Mouse (Mus musculus) urinary bladder, adult 2 months (tissue): ENCODE results near the gene Adgrb3. TPM values are rescaled to one million over a fixed set of nuclear protein-coding genes. Genes with fewer than 3 reads are reported as not detected.
"Not testable (repeated sequence)": the region's sequence is repeated elsewhere in the genome, so short reads cannot be mapped to it uniquely, and the experiment has no call there.

Source experiments
- DNase-seq: peaks from one replicate; pipeline ENCODE4 v3.0.0; 2022; ENCODE audit warnings: low spot score
- polyA plus RNA-seq: library from polyadenylated mRNA; depleted of rRNA; stranded (reverse); fragments of >200 nt; gene quantifications from 2 replicates; pipeline ENCODE4 v1.2.3, GENCODE M21; 2012

The Adgrb3 gene
- polyA plus RNA-seq, 1 experiment = 0.14 TPM

DNA sequence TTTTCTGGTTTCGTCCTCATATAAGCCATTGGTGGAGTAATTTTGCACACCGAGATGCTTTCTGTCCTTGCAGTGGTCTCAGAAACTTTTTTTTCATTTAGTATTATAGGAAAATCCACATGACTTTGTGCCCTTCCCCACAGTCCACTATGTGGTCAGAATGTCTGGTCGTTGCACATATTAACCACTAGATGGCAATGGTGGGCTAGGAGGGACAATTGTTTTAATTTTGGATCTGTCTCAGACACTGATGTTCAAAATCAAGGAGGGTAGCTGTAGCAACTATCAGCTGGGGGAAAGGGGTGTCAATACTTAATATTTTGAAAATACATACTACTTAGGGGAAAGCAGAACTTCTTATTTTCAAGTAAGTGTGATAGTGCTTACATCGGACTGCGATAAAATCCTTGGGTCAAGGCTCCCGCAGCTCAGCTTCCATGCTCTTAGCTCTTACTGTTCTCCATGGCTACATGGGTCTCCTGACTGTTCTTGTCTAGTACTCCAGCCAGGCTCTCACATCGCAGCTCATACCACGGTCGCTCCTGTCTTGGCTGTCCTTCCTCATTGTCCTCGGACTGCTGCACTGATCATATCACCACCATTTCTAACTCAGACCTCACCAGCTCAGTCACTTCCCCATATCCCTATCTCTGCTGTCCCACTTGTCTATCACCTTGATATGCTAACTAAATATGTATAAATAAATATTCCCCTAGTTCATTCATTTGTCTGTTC is 319.0 kb downstream of the Adgrb3 start:
- DNase-seq = no peak

- no peak for DNase-seq
These were observed 325.2 kb downstream of the Adgrb3 start for GRCm38 (mm10) chr1:25504313-25504712.

- no peak for DNase-seq
These were observed 326.0 kb downstream of the Adgrb3 start for GRCm38 (mm10) chr1:25503524-25503923.

GRCm38 (mm10) chr1:25495202-25495914 is 334.1 kb downstream of the Adgrb3 start:
- no peak for DNase-seq

GRCm38 (mm10) chr1:25491503-25491902 is 338.0 kb downstream of the Adgrb3 start:
- no peak for DNase-seq

DNA sequence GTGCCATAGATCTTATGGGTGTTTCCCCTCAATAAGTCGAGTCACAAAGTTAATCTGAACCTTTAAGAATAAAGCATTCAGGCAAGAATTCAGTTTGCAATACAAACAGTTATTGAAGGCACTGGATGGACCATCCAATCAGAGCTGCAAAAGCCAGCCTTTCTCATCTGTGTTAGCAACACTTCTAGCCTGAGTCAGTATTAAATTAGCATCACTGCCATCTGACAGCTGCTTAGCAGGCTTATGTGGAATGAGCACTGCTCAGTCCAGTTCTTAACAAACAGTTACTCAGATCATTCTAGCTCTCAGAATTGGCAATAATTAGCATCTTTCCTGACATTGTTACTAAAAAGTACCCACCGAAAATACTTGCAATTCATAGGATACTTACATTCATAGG is 339.3 kb downstream of the Adgrb3 start:
- no peak for DNase-seq

- DNase-seq = no peak
These were observed 353.8 kb downstream of the Adgrb3 start for GRCm38 (mm10) chr1:25475699-25476098.

DNA sequence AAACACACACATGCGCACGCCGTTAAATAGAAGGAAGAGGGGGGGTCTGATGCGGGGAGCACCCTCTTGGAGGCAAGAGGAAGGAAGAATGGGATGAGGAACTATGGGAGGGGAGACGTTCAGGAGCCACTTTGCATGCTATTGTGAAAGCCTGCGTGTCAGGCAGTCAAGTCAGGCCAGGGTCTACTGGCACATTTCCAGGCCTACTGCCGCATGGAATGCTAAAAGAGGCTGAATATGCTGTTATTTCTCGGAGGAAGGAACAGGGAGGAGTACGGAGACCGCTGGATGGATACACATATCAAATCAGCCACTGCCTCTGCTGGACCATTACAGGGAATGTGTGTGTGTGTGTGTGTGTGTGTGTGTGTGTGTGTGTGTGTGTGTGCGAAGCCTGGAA is 355.0 kb downstream of the Adgrb3 start:
- no peak for DNase-seq

- not testable (repeated sequence) for DNase-seq
These were observed 357.9 kb downstream of the Adgrb3 start for GRCm38 (mm10) chr1:25471612-25472011.

GRCm38 (mm10) chr1:25462612-25463011 is 366.9 kb downstream of the Adgrb3 start:
- no peak for DNase-seq

- no peak for DNase-seq
These were observed 394.0 kb downstream of the Adgrb3 start for GRCm38 (mm10) chr1:25435506-25435905.

- DNase-seq = no peak
These were observed 399.2 kb downstream of the Adgrb3 start for GRCm38 (mm10) chr1:25430219-25430862.

- DNase-seq = no peak
These were observed 408.8 kb downstream of the Adgrb3 start for GRCm38 (mm10) chr1:25420701-25421100.

DNA sequence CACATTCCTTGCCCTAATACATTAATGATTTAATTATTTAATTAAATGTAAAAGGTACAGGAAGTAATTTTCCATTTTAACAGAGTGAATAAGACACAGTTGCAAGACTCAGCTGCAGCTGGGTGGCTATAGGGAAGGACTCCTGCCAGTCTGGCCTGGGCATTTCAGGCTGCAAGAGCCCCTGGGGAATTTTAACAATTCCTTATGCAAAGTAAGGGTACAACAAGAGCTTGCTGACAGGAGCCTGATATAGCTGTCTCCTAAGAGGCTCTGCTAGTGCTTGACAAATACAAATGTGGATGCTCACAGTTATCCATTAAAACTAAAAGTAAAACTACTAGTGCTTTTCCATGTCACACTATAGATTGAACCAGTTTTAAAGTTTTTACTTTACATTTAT is 410.1 kb downstream of the Adgrb3 start:
- DNase-seq = no peak

GRCm38 (mm10) chr1:25415084-25415483 is 414.4 kb downstream of the Adgrb3 start:
- no peak for DNase-seq

DNA sequence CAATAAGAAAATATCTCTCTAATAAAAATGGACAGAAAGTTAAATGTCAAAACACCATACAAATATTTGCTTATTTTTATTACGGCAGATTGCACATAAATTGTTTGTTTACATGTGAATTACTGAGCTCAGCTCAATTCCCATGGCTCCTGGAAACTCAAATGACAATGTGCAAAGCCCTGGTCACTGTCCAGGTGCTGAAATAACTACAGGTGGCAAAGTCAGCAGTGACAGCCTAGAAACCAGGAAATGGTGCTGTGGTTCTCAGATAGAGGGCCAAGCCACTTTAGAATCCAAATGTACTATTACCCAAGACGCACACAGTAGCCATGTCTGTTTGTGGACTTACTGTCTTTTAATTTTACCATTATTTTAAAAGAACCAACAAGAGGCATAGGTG is 465.3 kb downstream of the Adgrb3 start:
- no peak for DNase-seq

DNA sequence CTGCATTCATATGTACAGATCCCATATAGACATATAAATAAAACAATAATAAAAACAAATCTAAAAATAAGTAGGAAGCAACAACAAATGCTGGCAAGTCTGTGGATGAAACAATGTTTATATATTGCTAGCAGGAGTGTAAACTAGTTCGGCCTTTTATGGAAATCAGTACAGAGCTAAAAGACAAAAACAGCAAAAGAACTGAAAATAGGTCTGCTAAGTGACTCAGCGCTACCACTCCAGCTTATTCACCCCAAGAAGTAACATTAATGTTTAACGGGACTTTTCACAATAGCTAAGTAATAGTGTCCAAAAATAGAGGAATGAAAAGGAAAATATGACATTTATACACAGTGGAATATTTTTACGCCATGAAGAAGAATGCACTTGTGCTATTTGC is 471.0 kb downstream of the Adgrb3 start:
- DNase-seq = no peak

DNA sequence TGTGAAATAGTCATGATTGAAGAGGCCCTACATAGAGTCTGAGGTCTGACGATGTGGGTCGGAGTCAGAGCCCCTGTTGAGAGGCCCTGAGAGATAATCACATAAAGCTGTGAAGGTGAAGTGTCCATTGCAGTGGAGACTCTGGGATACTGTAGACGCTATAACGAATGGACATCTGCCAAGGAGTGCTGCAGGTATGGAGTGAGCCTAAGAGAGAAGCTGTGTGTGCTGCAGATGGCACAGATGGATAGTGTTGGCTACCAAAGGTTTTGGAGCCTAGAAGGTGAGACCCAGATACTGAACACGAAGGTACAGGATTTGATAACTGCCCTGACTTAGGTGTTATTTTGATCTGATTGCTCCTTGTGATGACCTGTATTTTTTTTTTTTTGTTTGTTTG is 474.0 kb downstream of the Adgrb3 start:
- no peak for DNase-seq

GRCm38 (mm10) chr1:25344876-25345275 is 484.6 kb downstream of the Adgrb3 start:
- DNase-seq = no peak

DNA sequence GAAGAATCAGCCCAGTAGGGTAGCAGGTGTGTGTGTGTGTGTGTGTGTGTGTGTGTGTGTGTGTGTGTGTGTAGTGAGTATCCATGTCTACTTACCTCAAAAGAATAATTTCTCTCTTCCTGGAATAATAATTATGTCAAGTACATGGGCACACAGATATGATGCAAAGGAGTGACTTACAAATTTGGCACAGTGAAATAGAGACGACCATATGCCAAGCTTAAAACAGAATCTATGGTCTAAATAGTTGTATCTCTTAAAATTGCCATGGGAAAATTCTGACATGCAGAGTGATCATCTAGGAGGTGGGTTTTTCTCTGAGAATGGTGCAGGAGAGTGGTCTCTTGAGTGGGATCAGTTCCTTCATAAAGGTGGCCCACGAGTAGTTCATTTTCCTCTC is 504.1 kb downstream of the Adgrb3 start:
- no peak for DNase-seq

- DNase-seq = no peak
These were observed 512.4 kb downstream of the Adgrb3 start for GRCm38 (mm10) chr1:25317142-25317541.

GRCm38 (mm10) chr1:25312344-25312743 is 517.2 kb downstream of the Adgrb3 start:
- DNase-seq = no peak

DNA sequence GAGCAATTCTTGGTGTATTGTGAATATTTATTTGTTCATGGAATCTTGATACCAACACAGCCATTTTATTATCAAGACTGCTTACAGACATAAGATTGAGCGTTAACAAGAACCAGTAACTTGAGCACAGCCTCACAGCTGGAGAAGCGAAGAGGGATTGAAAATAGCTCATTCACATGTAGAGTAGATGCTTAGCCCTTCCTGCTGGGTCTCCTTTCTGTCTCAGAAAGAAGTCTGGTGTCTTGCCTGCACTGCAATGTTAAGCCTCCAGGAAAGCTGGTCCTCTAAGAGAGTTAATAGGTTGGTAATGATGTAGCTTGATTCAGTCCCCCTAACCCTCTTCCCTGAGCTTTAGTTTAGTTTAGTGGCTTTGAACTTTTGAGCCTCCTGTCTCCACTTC is 519.4 kb downstream of the Adgrb3 start:
- no peak for DNase-seq
